20 mouse cellular contexts compared by ENCODE assay signal in the genomic region with DNA sequence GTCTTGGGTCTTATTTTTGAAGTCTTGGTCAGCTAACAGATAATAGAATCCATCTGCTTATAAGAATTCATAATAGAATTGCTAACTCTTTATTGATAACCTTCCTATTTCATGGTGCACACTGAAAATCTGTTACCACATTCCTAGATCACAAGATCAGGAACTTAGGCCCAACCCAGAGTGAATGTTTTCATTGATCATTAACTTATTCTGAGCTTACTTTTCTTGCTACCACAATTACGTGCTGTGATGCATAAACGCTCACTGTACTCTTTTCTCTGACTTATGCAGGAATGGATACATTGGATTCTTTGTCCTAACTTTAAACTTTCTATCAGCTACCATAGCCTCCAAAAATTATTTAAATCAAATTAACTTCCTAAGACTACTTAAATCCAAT. TPM values are rescaled to one million over a fixed set of nuclear protein-coding genes. Genes with fewer than 3 reads are reported as not detected.
DNase-seq lines count a peak whose midpoint lies in the region; ATAC-seq and TF ChIP-seq lines count a peak whose summit lies in the region.
"Had no signal": no experiment of that assay in that cellular context is flagged by ENCODE, and none has a peak within 500 bp of the region (broad histone marks: within the 10 kb centered on the region; RNA-seq: fewer than 3 reads in every experiment).

No protein-coding gene starts in this region.

- H3K36me3 ChIP-seq in kidney, adult 2 months (ENCODE audit: control insufficient read depth, insufficient read depth, low read length) = no peaks in the 10 kb centered on the region
- H3K36me3 ChIP-seq in kidney, embryonic 16.5 days (ENCODE audit: insufficient read depth, low read length) = no peaks in the 10 kb centered on the region
- H3K36me3 ChIP-seq in liver, embryonic 16.5 days (ENCODE audit: control insufficient read depth, insufficient read depth) = no peaks in the 10 kb centered on the region
- H3K36me3 ChIP-seq in liver, embryonic 12.5 days = no peaks in the 10 kb centered on the region
- H3K36me3 ChIP-seq: embryonic facial prominence, embryonic 13.5 days; forebrain, embryonic 12.5 days; heart, embryonic 10.5 days had no signal

- 42% methylated on average over 2 of the region's 2 CpGs for WGBS in kidney, adult 2 months
- 55% methylated on average over 2 of the region's 2 CpGs for WGBS in kidney, embryonic 16.5 days
- WGBS in liver, embryonic 16.5 days (ENCODE audit: insufficient replicate concordance) = 77% methylated on average over 2 of the region's 2 CpGs
- WGBS in liver, embryonic 12.5 days (ENCODE audit: insufficient replicate concordance) = 81% methylated on average over 2 of the region's 2 CpGs

- H3K9me3 ChIP-seq in kidney, embryonic 16.5 days (ENCODE audit: low read length) = 0 out of 2 replicates have a peak, but pooled peaks cover 3% of the 10 kb centered on the region
- H3K9me3 ChIP-seq in liver, embryonic 16.5 days (replicated peaks; ENCODE audit: control insufficient read depth, low read length) = no peaks in the 10 kb centered on the region
- no peaks in the 10 kb centered on the region; the same call in 1 of the 2 replicates for H3K9me3 ChIP-seq in liver, embryonic 12.5 days (replicated peaks)
- H3K9me3 ChIP-seq: embryonic facial prominence, embryonic 13.5 days; forebrain, embryonic 12.5 days; heart, embryonic 10.5 days had no signal

- H3K4me2 ChIP-seq in kidney, embryonic 16.5 days (replicated peaks; ENCODE audit: low read depth, low read length) = no peak overlapping the region
- no peak overlapping the region for H3K4me2 ChIP-seq in liver, embryonic 16.5 days (ENCODE audit: low read depth, low read length)
- no peak overlapping the region for H3K4me2 ChIP-seq in liver, embryonic 12.5 days
- H3K4me2 ChIP-seq: embryonic facial prominence, embryonic 13.5 days; forebrain, embryonic 12.5 days had no signal

- peaks cover 21% of the 10 kb centered on the region; the same call in 1 of the 2 replicates for H3K4me1 ChIP-seq in kidney, adult 2 months (ENCODE audit: control insufficient read depth, insufficient read depth, low read length)
- H3K4me1 ChIP-seq in kidney, embryonic 16.5 days (ENCODE audit: insufficient read depth, low read length) = 0 out of 2 replicates have a peak, but pooled peaks cover 4% of the 10 kb centered on the region
- peaks cover 7% of the 10 kb centered on the region; the same call in 1 of the 2 replicates for H3K4me1 ChIP-seq in liver, embryonic 16.5 days (ENCODE audit: control insufficient read depth, low read depth, low read length)
- H3K4me1 ChIP-seq in liver, embryonic 12.5 days = peaks cover 16% of the 10 kb centered on the region
- H3K4me1 ChIP-seq: embryonic facial prominence, embryonic 13.5 days; forebrain, embryonic 12.5 days; heart, embryonic 10.5 days had no signal

- peak overlapping the region; percentile 56; the same call in 1 of the 2 replicates for H3K27ac ChIP-seq in kidney, adult 2 months (ENCODE audit: insufficient read depth, low read depth, low read length)
- H3K27ac ChIP-seq in kidney, embryonic 16.5 days (ENCODE audit: low read length) = peak overlapping the region; percentile 90
- no peak overlapping the region for H3K27ac ChIP-seq in liver, embryonic 16.5 days (ENCODE audit: low read length)
- no peak overlapping the region for H3K27ac ChIP-seq in liver, embryonic 12.5 days
- H3K27ac ChIP-seq: embryonic facial prominence, embryonic 13.5 days; forebrain, embryonic 12.5 days; heart, embryonic 10.5 days had no signal

- H3K27me3 ChIP-seq in kidney, adult 2 months (replicated peaks; ENCODE audit: control insufficient read depth, insufficient read depth, low read length) = no peaks in the 10 kb centered on the region
- H3K27me3 ChIP-seq in kidney, embryonic 16.5 days (ENCODE audit: insufficient read depth, low read length) = no peaks in the 10 kb centered on the region
- H3K27me3 ChIP-seq in liver, embryonic 16.5 days (ENCODE audit: control insufficient read depth, insufficient read depth, low read depth, low read length) = no peaks in the 10 kb centered on the region
- H3K27me3 ChIP-seq in liver, embryonic 12.5 days (replicated peaks) = no peaks in the 10 kb centered on the region
- H3K27me3 ChIP-seq: embryonic facial prominence, embryonic 13.5 days; forebrain, embryonic 12.5 days had no signal

- peak; percentile 74 for DNase-seq in kidney, adult 2 months
- DNase-seq in kidney, postnatal 4 days = no peak
- DNase-seq in kidney, postnatal 25 days = no peak
- DNase-seq in cerebellum, postnatal 36 days = no peak
- DNase-seq: adrenal gland, postnatal 14 days; cerebellum, adult 11-12 months; cerebellum, adult 9-10 months; cerebellum, postnatal 25 days; gastrocnemius, postnatal 10 days; heart, adult 18-20 months; heart, postnatal 10 days; heart, postnatal 4 days had no signal

- no peak overlapping the region for H3K4me3 ChIP-seq in kidney, adult 2 months (ENCODE audit: insufficient read depth, low read depth, low read length)
- no peak overlapping the region for H3K4me3 ChIP-seq in kidney, embryonic 16.5 days (ENCODE audit: low read length)
- H3K4me3 ChIP-seq in liver, embryonic 16.5 days (ENCODE audit: low read depth, low read length) = no peak overlapping the region
- H3K4me3 ChIP-seq in liver, embryonic 12.5 days = no peak overlapping the region
- H3K4me3 ChIP-seq: embryonic facial prominence, embryonic 13.5 days; forebrain, embryonic 12.5 days; heart, embryonic 10.5 days had no signal

- ATAC-seq in kidney, embryonic 16.5 days (ENCODE audit: low FRiP score, low TSS enrichment) = peak; percentile 80; the same call in 1 of the 2 replicates
- 0 out of 2 replicates have a peak, but pooled peaks have one; percentile 25 for ATAC-seq in liver, embryonic 16.5 days (ENCODE audit: low read depth)
- ATAC-seq in liver, embryonic 12.5 days = no peak
- ATAC-seq: activated CD4-positive, CD25-positive, alpha-beta regulatory T cell, adult 4 months; forebrain, embryonic 16.5 days had no signal

- TF ChIP-seq CTCF in kidney, adult 2 months (conservative IDR thresholded peaks at IDR 0.05; ENCODE audit: insufficient read depth, insufficient read length, low read depth, low read length) = no peak

- H3K9ac ChIP-seq in kidney, embryonic 16.5 days (replicated peaks; ENCODE audit: low read length) = no peak overlapping the region
- H3K9ac ChIP-seq in liver, embryonic 16.5 days (ENCODE audit: low read depth, low read length) = no peak overlapping the region
- no peak overlapping the region for H3K9ac ChIP-seq in liver, embryonic 12.5 days
- H3K9ac ChIP-seq: embryonic facial prominence, embryonic 13.5 days; forebrain, embryonic 12.5 days had no signal

- no peak for TF ChIP-seq POLR2A in kidney, adult 2 months (IDR thresholded peaks at IDR 0.05; ENCODE audit: low read depth, low read length)

RNA-seq across cellular contexts. Expression of gene B4galnt1, which starts 10.8 kb away (rescaled TPM):
- 15.4 and 27.5 TPM in 2 replicates for polyA plus RNA-seq in kidney, adult 2 months (2012; rRNA removed)
- polyA plus RNA-seq in kidney, embryonic 16.5 days (2015; fragmentation: Nextera tagmentation; extraction: Ambion mirVana) = 7.2 and 10.1 TPM in 2 replicates
- 18.7 and 24.3 TPM in 2 replicates for polyA plus RNA-seq in liver, embryonic 16.5 days (2015; fragmentation: Nextera tagmentation; extraction: Ambion mirVana)
- polyA plus RNA-seq in liver, embryonic 12.5 days (2016; fragmentation: Nextera tagmentation; extraction: Ambion mirVana) = 12.6 TPM in 2 replicates

RNA-seq across cellular contexts. Expression of gene Slc26a10, which starts 26.2 kb away (rescaled TPM):
- 6.6 and 8.1 TPM in 2 replicates for polyA plus RNA-seq in kidney, adult 2 months (2012; rRNA removed)
- polyA plus RNA-seq in kidney, embryonic 16.5 days (2015; fragmentation: Nextera tagmentation; extraction: Ambion mirVana) = 2.7 and 4.4 TPM in 2 replicates
- 2.2 and 2.7 TPM in 2 replicates for polyA plus RNA-seq in liver, embryonic 16.5 days (2015; fragmentation: Nextera tagmentation; extraction: Ambion mirVana)
- polyA plus RNA-seq in liver, embryonic 12.5 days (2016; fragmentation: Nextera tagmentation; extraction: Ambion mirVana) = 3.0 and 3.6 TPM in 2 replicates

RNA-seq across cellular contexts. Expression of gene Os9, which starts 33.3 kb away (rescaled TPM):
- polyA plus RNA-seq in kidney, adult 2 months (2012; rRNA removed) = 108 and 114 TPM in 2 replicates
- polyA plus RNA-seq in kidney, embryonic 16.5 days (2015; fragmentation: Nextera tagmentation; extraction: Ambion mirVana) = 106 and 110 TPM in 2 replicates
- polyA plus RNA-seq in liver, embryonic 16.5 days (2015; fragmentation: Nextera tagmentation; extraction: Ambion mirVana) = 58.9 and 65.6 TPM in 2 replicates
- polyA plus RNA-seq in liver, embryonic 12.5 days (2016; fragmentation: Nextera tagmentation; extraction: Ambion mirVana) = 49.5 and 51.4 TPM in 2 replicates

RNA-seq across cellular contexts. Expression of gene Arhgef25, which starts 35.6 kb away (rescaled TPM):
- 9.2 and 11.9 TPM in 2 replicates for polyA plus RNA-seq in kidney, adult 2 months (2012; rRNA removed)
- polyA plus RNA-seq in kidney, embryonic 16.5 days (2015; fragmentation: Nextera tagmentation; extraction: Ambion mirVana) = 47.8 and 53.8 TPM in 2 replicates
- polyA plus RNA-seq in liver, embryonic 16.5 days (2015; fragmentation: Nextera tagmentation; extraction: Ambion mirVana) = 4.8 and 5.7 TPM in 2 replicates
- 14.3 and 17.4 TPM in 2 replicates for polyA plus RNA-seq in liver, embryonic 12.5 days (2016; fragmentation: Nextera tagmentation; extraction: Ambion mirVana)
- polyA plus RNA-seq: activated CD4-positive, CD25-positive, alpha-beta regulatory T cell, adult 4 months had no signal

RNA-seq across cellular contexts. Expression of gene Dtx3, which starts 41.3 kb away (rescaled TPM):
- polyA plus RNA-seq in kidney, adult 2 months (2012; rRNA removed) = 101 and 132 TPM in 2 replicates
- polyA plus RNA-seq in kidney, embryonic 16.5 days (2015; fragmentation: Nextera tagmentation; extraction: Ambion mirVana) = 115 and 125 TPM in 2 replicates
- polyA plus RNA-seq in liver, embryonic 16.5 days (2015; fragmentation: Nextera tagmentation; extraction: Ambion mirVana) = 13.4 and 14.8 TPM in 2 replicates
- polyA plus RNA-seq in liver, embryonic 12.5 days (2016; fragmentation: Nextera tagmentation; extraction: Ambion mirVana) = 33.2 and 36.9 TPM in 2 replicates

Comparison
In these comparisons a context has a peak if more than half of its experiments do, and no peak if none do; other contexts are left out.
1. H3K27ac ChIP-seq: peak in kidney, adult 2 months (single experiment) and kidney, embryonic 16.5 days (single experiment); none in liver, embryonic 16.5 days (single experiment) and liver, embryonic 12.5 days (single experiment).